Mouse (Mus musculus) heart, embryonic 13.5 days (tissue): Measurements from ENCODE around the gene Psg19. TPM values are rescaled to one million over a fixed set of nuclear protein-coding genes. Genes with fewer than 3 reads are reported as not detected.

Experiments used
- polyA plus RNA-seq: library from polyadenylated mRNA; unstranded; fragments of >200 nt; fragmentation: Nextera tagmentation; extraction: Ambion mirVana; gene quantifications from 2 replicates; pipeline ENCODE4 v1.2.1, GENCODE M21; 2015

Psg19 gene
- polyA plus RNA-seq, 1 experiment from 2014 or later = not detected

Other genes starting within 250 kb of the Psg19 start
- not detected in 2 replicates for gene Psg27, start 231.2 kb downstream of the Psg19 start, polyA plus RNA-seq
- not detected in 2 replicates for gene Psg23, start 182.0 kb downstream of the Psg19 start, polyA plus RNA-seq
- gene Psg21, start 141.8 kb downstream of the Psg19 start, polyA plus RNA-seq = not detected in 2 replicates
- gene Psg20, start 112.3 kb downstream of the Psg19 start, polyA plus RNA-seq = not detected in 2 replicates
- 0.10 TPM in 1 of 2 replicates, not detected in the other for gene Psg22, start 80.4 kb downstream of the Psg19 start, polyA plus RNA-seq
- gene Psg17, start 23.1 kb upstream of the Psg19 start, polyA plus RNA-seq = 0.09 TPM in 1 of 2 replicates, not detected in the other
- 0.16 and 0.18 TPM in 2 replicates for gene Mill2, start 41.4 kb upstream of the Psg19 start, polyA plus RNA-seq
- gene Pglyrp1, start 72.8 kb upstream of the Psg19 start, polyA plus RNA-seq = 0.82 and 1.2 TPM in 2 replicates
- 18.2 and 23.0 TPM in 2 replicates for gene Ccdc61, start 111.9 kb upstream of the Psg19 start, polyA plus RNA-seq
- gene Nova2, start 127.4 kb upstream of the Psg19 start, polyA plus RNA-seq = 0.52 and 0.60 TPM in 2 replicates
- gene Nanos2, start 188.9 kb upstream of the Psg19 start, polyA plus RNA-seq = not detected in 2 replicates
- 1.8 and 1.9 TPM in 2 replicates for gene Mypop, start 192.7 kb upstream of the Psg19 start, polyA plus RNA-seq
- gene Irf2bp1, start 205.5 kb upstream of the Psg19 start, polyA plus RNA-seq = 12.4 and 12.7 TPM in 2 replicates
- gene Foxa3, start 225.0 kb upstream of the Psg19 start, polyA plus RNA-seq = 0.25 and 1.2 TPM in 2 replicates
- 24.8 TPM in 2 replicates for gene Sympk, start 225.9 kb upstream of the Psg19 start, polyA plus RNA-seq